Mouse (Mus musculus) limb, embryonic 11.5 days (tissue): Measurements from ENCODE around the gene Stx12. TPM values are rescaled to one million over a fixed set of nuclear protein-coding genes. Genes with fewer than 3 reads are reported as not detected.

Experiments
- ATAC-seq: fragments of 200-750 bp; cut with Nextera tagmentation; 2 replicates; pipeline ENCODE4 v1.8.0; 2017; ENCODE audit warnings: low read depth; ENCODE audit not compliant: insufficient number of reproducible peaks, low FRiP score, low TSS enrichment
- DNase-seq: peaks from one replicate; pipeline ENCODE4 v3.0.0-alpha.2; 2015; ENCODE audit warnings: low spot score
- H3K27ac ChIP-seq: fragments of 300-500 bp; sonication (generic); replicated peaks from 2 replicates; pipeline ENCODE4 v1.5.1; 2014; ENCODE audit warnings: low read depth, mild to moderate bottlenecking, low read length
- H3K27me3 ChIP-seq: fragments of 300-500 bp; sonication (generic); 2 replicates; pipeline ENCODE4 v1.6.1; 2014; ENCODE audit warnings: mild to moderate bottlenecking, low read length, mixed read lengths; ENCODE audit not compliant: control insufficient read depth, insufficient read depth
- H3K36me3 ChIP-seq: fragments of 300-500 bp; sonication (generic); 2 replicates; pipeline ENCODE4 v1.6.1; 2014; ENCODE audit warnings: mild to moderate bottlenecking, low read length, moderate library complexity, mixed read lengths; ENCODE audit not compliant: control insufficient read depth, insufficient read depth
- H3K4me1 ChIP-seq: fragments of 300-500 bp; sonication (generic); 2 replicates; pipeline ENCODE4 v1.6.1; 2014; ENCODE audit warnings: low read length, mixed read lengths; ENCODE audit not compliant: control insufficient read depth, insufficient read depth
- H3K4me2 ChIP-seq: fragments of 300-500 bp; sonication (generic); 2 replicates; pipeline ENCODE4 v1.6.1; 2014; ENCODE audit warnings: low read depth, mild to moderate bottlenecking, moderate library complexity; ENCODE audit not compliant: severe bottlenecking
- H3K4me3 ChIP-seq: fragments of 300-500 bp; sonication (generic); 2 replicates; pipeline ENCODE4 v1.5.1; 2014; ENCODE audit warnings: low read depth, low read length
- H3K9ac ChIP-seq: fragments of 300-500 bp; sonication (generic); 2 replicates; pipeline ENCODE4 v1.6.1; 2014; ENCODE audit warnings: mild to moderate bottlenecking, low read length
- H3K9me3 ChIP-seq: fragments of 300-500 bp; sonication (generic); 2 replicates; pipeline ENCODE4 v1.6.1; 2016; ENCODE audit warnings: low read length; ENCODE audit not compliant: control insufficient read depth
- WGBS: fragments of 180-500 bp; shearing (Covaris S2); extraction: QIAGEN DNeasy Blood & Tissue Kit; methylation state at CpG from one replicate; pipeline ENCODE4 v1.1.7; 2014; 5-methylcytosine and 5-hydroxymethylcytosine counted together
- polyA plus RNA-seq: library from polyadenylated mRNA; unstranded; fragments of >200 nt; fragmentation: Nextera tagmentation; extraction: Ambion mirVana; gene quantifications from 2 replicates; pipeline ENCODE4 v1.2.1, GENCODE M21; 2014

Stx12 gene
- polyA plus RNA-seq, 1 experiment from 2014 or later: 58.5 TPM

DNA sequence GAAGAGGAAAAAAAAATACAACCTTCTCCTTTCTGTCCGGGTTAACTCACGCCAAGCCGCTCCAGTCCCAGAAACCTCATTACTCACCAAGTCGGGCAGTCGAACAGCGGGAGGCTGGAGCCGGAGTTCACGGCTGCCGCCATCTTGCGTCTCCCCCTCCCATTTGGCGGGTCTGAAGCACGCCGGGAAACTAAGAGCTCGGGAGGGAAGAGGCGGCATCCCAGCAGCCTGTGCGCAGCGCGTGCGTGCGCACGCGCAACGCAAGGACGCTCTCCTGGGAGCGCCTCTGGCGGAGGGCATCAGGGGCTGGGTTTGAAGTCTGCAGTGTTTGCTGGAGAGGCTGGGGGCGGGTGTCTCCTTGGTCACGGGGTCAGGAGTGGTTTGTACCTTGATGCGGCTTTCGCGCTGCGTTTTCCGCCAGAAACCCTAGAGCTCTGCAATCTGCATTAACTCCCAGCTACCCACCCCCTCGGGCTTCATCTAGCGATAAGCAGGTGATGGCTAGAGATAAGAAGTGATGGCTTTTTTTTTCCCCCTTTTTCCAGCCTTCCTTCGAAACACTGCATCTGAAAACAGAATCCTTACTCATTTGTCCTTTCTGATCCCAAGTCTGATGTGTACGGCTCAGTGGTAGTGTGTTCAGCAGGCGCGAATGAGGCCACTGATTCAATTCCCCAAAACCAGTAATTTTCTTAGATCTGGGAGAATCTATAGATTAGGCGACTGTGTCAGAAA is 41.2 kb downstream of the Stx12 start, which contains the start of gene Ppp1r8:
Gene Ppp1r8, minus strand, starts transcription at position 200 of the 735 bp plus-strand sequence.
- WGBS: 1% methylated on average over 40 of the region's 40 CpGs
- peak within 1 kb of the TSS; percentile 91 for H3K9ac ChIP-seq
- DNase-seq (peak; percentile 92), ATAC-seq (peak; percentile 96)
- peak within 1 kb of the TSS; percentile 70 for H3K27ac ChIP-seq
- peaks cover 6% of the 10 kb centered on the region; the same call in 1 of the 2 replicates for H3K4me1 ChIP-seq
- H3K4me2 ChIP-seq: peak within 1 kb of the TSS; percentile 78
- H3K9me3 ChIP-seq: no peaks in the 10 kb centered on the region
- no peaks in the 10 kb centered on the region for H3K27me3 ChIP-seq
- H3K4me3 ChIP-seq: peak within 1 kb of the TSS; percentile 67
- H3K36me3 ChIP-seq: peaks cover 3% of the 10 kb centered on the region; the same call in 1 of the 2 replicates

DNA sequence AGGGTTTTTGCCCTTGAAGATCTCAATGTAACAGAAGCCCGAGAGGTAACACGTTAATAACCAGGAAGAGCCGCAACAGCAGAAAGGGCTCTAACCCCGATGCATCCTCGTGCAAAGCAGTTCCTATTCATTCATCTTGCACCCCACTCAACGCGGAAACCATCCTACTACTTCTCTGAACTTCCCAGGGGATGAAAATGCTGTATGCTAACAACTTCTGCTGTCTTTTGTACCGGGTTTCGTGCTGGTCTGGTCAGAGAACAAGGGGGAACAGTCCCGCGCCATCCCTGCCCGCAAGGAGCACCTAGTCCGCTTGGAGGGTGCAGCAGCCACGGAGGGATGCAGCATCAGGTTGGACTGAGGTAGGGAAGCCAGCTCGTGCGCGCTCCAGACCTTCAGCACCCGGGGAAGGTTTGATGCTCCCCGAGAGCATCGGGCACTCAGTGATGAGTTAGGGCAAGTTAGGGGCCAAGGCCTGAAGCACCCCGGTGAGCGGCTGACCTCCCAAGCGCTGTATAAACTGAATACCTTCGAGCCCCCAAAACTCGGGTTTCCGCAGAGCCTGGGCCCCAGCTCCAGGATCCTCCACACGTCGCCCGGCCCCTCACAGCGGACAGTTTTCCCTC is 41.9 kb downstream of the Stx12 start:
- H3K9ac ChIP-seq: peak overlapping the region; percentile 91
- H3K4me2 ChIP-seq: peak overlapping the region; percentile 78
- no peaks in the 10 kb centered on the region for H3K27me3 ChIP-seq
- no peaks in the 10 kb centered on the region for H3K9me3 ChIP-seq
- H3K4me1 ChIP-seq: peaks cover 6% of the 10 kb centered on the region; the same call in 1 of the 2 replicates
- ATAC-seq (no peak), DNase-seq (peak; percentile 65)
- H3K27ac ChIP-seq: no peak overlapping the region; the same call in 1 of the 2 replicates
- H3K4me3 ChIP-seq: peak overlapping the region; percentile 67
- H3K36me3 ChIP-seq: peaks cover 5% of the 10 kb centered on the region; the same call in 1 of the 2 replicates
- WGBS: under 1% methylated on average over 30 of the region's 30 CpGs

DNA sequence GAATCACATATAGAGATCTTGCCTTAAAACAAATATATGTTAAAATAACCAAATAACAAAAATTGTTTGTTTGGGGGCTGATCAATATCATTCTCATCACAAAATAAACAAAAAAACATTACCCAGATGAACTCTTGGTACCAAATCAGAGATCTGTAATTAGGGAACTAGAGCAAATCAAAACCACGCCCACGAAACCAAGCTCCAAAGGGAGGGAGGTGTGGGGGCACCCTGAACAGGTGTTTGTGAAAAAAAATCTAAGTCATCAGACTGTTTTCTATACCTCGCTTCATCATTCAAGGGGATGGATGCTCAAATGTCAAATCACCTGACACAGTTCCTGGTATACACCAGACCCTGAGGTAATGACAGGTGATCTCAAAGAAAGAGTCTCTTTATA is 42.8 kb downstream of the Stx12 start:
- Histone ChIP-seq H3K9me3 (no peaks in the 10 kb centered on the region), H3K4me1 (peaks cover 6% of the 10 kb centered on the region; the same call in 1 of the 2 replicates), H3K4me3 (peak overlapping the region; percentile 67), H3K27ac (no peak overlapping the region), H3K36me3 (peaks cover 10% of the 10 kb centered on the region), H3K27me3 (no peaks in the 10 kb centered on the region), H3K9ac (peak overlapping the region; percentile 91; the same call in 1 of the 2 replicates), H3K4me2 (peak overlapping the region; percentile 78)
- WGBS: 87% methylated on average over 3 of the region's 3 CpGs
- DNase-seq (no peak), ATAC-seq (no peak)

DNA sequence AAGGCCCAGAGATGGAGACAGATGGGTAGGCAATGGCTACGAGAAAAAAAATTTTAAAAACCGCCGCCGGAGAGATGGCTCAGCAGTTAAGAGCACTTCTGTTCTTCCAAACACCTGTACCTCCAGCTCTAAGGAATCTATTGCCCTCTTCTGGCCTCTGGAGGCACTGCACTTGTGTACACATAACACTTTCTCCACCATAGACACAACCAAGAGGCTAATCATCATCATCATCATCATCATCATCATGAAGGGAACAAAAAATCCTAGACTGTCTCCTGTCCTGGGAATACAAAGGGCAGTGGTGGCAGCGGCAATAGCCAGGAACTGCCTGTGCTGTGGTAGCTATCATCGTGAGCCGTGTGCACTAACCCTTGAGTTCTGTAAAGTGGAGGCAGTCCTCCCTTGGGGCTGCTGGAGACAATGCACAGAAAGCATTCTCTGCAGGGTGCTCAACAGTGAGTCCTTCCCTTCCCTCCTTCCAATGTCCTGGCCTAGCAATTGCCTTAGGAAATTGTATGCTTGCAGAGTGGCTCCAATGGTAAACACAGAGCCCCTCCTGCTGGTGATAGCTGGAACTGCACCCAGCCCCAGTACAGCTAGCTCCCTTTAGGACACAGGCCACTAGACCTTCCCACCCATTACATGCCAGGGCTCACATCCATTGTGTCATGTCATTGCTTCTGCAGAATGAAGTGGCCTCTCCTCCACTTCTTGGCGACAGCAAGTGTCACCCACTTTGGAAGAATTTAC is 60.5 kb downstream of the Stx12 start:
- H3K36me3 ChIP-seq: peaks cover 34% of the 10 kb centered on the region

DNA sequence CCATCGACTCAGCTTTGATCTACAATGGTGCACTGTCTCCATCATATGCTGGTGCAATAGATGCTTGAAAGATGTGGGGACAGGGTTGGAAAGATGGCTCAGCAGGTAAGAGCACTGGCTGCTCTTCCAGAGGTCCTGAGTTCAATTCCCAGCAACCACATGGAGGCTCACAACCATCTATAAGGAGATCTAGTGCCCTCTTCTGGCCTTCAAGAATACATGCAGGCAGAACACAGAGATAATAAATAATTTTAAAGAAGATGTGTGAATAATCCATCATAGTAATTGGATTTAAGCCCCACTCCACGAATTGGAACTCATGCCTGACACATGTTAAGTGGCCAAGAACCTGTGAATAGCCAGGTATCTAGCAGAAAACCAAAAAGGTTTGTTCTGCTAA is 65.9 kb downstream of the Stx12 start:
- Histone ChIP-seq H3K4me1 (no peaks in the 10 kb centered on the region), H3K27ac (no peak overlapping the region), H3K9ac (no peak overlapping the region), H3K4me2 (no peak overlapping the region), H3K36me3 (no peaks in the 10 kb centered on the region), H3K4me3 (no peak overlapping the region), H3K9me3 (no peaks in the 10 kb centered on the region; the same call in 1 of the 2 replicates), H3K27me3 (no peaks in the 10 kb centered on the region)
- no peak for DNase-seq
- WGBS: 49% methylated on average over 2 of the region's 2 CpGs
- no peak for ATAC-seq

More for the DNA sequence above, 60.5 kb downstream of the Stx12 start:
- no peak overlapping the region for H3K27ac ChIP-seq
- 74% methylated on average over 8 of the region's 8 CpGs for WGBS
- no peak overlapping the region for H3K9ac ChIP-seq
- ATAC-seq (no peak), DNase-seq (peak; percentile 80)
- H3K27me3 ChIP-seq: no peaks in the 10 kb centered on the region
- H3K4me2 ChIP-seq: no peak overlapping the region
- no peaks in the 10 kb centered on the region; the same call in 1 of the 2 replicates for H3K9me3 ChIP-seq
- no peak overlapping the region for H3K4me3 ChIP-seq
- no peaks in the 10 kb centered on the region for H3K4me1 ChIP-seq

DNA sequence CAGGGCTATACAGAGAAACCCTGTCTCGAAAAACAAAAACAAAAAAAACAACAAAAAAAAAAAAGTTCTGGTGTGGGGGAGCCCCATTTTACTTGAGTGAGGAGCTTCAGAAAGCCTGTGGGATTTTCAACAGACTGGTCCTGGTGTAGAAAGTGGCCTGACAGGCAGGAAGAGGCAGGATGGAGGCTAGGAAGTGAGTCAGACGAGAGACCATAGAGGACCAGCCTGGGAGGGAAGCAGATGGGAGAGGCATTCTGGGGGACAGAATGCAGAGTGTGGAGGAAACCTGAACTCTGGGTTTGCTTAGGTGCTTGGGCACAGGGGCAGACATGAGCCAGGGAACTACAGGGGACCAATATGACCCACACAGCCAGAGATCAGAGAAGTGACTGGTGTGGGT is 67.5 kb downstream of the Stx12 start:
- Histone ChIP-seq H3K4me1 (no peaks in the 10 kb centered on the region), H3K27ac (no peak overlapping the region), H3K27me3 (no peaks in the 10 kb centered on the region), H3K9ac (no peak overlapping the region), H3K4me2 (no peak overlapping the region), H3K9me3 (no peaks in the 10 kb centered on the region; the same call in 1 of the 2 replicates), H3K4me3 (no peak overlapping the region), H3K36me3 (no peaks in the 10 kb centered on the region)
- 64% methylated on average over 2 of the region's 2 CpGs for WGBS
- DNase-seq (no peak), ATAC-seq (no peak)

DNA sequence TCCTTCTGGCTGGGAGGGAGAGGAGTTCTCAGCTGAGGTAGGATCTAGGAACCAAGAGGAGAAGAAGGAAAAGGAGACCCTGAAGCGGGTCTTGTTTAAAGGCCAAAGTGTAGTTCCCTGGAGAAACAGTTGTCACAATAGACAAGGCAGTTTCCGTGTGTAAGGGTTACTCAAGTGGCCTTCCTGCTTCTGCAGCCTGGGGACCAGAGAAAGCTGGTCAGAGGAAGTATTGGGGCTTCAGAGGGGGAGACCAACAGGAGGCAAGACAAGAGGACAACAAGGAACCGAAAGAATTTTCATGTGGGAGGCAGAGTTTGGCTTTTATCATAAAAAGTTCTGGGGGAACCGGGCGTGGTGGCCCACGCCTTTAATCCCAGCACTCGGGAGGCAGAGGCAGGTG is 67.9 kb downstream of the Stx12 start:
- Histone ChIP-seq H3K4me3 (no peak overlapping the region), H3K9ac (no peak overlapping the region), H3K27ac (no peak overlapping the region), H3K4me1 (no peaks in the 10 kb centered on the region), H3K27me3 (no peaks in the 10 kb centered on the region), H3K4me2 (no peak overlapping the region), H3K36me3 (no peaks in the 10 kb centered on the region), H3K9me3 (no peaks in the 10 kb centered on the region; the same call in 1 of the 2 replicates)
- 88% methylated on average over 7 of the region's 7 CpGs for WGBS
- ATAC-seq (no peak), DNase-seq (no peak)

DNA sequence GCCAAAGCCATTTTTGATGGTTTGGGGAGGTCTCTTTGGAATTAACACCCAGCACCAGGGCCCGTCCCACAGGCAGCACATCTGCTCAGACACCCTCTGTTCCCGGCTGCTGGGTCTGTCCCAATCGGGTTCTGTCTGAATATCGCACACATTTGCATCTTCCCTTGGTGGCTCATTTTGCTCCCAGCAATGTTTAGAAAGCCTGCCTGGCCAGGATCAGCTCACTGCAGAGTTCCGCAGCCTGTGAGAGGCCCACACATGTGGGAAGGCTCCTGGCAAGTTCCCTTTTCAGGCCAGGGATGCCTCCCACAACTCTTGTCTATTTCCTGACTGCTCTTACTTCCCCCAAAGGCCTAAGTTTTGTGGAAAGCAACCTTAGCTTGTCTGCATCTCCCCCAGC is 74.7 kb downstream of the Stx12 start:
- WGBS: 92% methylated on average over 5 of the region's 5 CpGs
- no peak for ATAC-seq
- DNase-seq: no peak
- Histone ChIP-seq H3K27ac (no peak overlapping the region), H3K36me3 (no peaks in the 10 kb centered on the region), H3K27me3 (no peaks in the 10 kb centered on the region), H3K9ac (no peak overlapping the region), H3K4me1 (no peaks in the 10 kb centered on the region), H3K4me2 (no peak overlapping the region), H3K9me3 (peaks cover 4% of the 10 kb centered on the region; the same call in 1 of the 2 replicates), H3K4me3 (no peak overlapping the region)
